Mouse (Mus musculus): ENCODE results near the gene Fbxo46. TPM values are rescaled to one million over a fixed set of nuclear protein-coding genes. Genes with fewer than 3 reads are reported as not detected.

Gene Fbxo46
- total and polyA plus RNA-seq, 2 experiments from 2014 or later: 11.9 to 22.8 TPM

DNA sequence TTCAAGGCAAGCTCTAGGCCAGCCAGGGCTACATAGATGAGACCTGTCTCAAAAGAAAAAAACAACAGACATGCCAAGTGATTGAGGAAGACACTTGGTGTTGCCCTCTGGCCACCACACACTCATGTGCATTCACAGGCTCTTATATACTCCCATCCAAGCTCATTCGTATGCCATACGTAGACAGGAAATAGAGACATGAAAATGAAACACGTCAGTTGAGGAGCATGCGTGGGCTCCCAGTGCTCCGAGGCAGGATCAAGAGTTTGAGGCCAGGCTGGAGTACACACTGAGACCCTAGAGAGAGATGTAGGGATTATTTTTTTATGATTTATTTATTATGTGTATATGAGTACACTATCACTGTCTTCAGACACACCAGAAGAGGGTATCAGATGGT, 9.7 kb downstream of the Fbxo46 start:
- H3K9ac ChIP-seq: no peak overlapping the region
- no peak for TF ChIP-seq CTCF (IDR thresholded peaks at IDR 0.05; ENCODE audit: low read depth)
- DNase-seq: no peak
- no peak overlapping the region for H3K4me2 ChIP-seq (ENCODE audit: low read depth)
- no peaks in the 10 kb centered on the region for H3K27me3 ChIP-seq (ENCODE audit: insufficient read depth, low read length)
- H3K36me3 ChIP-seq (ENCODE audit: insufficient read depth): peaks cover 4% of the 10 kb centered on the region
- H3K9me3 ChIP-seq (ENCODE audit: low read length): no peaks in the 10 kb centered on the region
- no peak for ATAC-seq
- H3K4me1 ChIP-seq (ENCODE audit: insufficient read depth): peaks cover 4% of the 10 kb centered on the region; the same call in 1 of the 2 replicates
- WGBS: 96% methylated on average over 5 of the region's 5 CpGs
- H3K4me3 ChIP-seq (ENCODE audit: low read depth, low read length): no peak overlapping the region
- H3K27ac ChIP-seq (ENCODE audit: low read depth, low read length): no peak overlapping the region

DNA sequence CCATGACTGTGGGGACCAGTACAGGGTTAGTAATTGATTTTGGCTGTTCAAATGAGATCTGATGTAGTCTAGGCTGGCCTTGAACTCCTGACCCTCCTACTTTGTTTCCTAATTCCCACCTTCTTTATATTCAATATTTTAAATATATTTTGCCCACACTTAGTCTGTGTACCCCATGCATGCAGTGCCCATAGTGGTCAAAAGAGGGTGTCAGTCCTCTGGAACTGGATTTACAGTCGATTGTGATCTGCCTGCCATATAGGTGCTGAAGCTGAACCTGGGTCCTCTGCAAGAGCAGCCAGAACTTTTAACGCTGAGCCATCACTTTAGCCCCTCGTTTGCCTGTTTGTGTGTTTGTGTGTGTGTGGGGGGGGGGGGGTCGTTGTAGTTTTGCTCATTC, 11.0 kb downstream of the Fbxo46 start:
- Histone ChIP-seq H3K36me3 (ENCODE audit: insufficient read depth) (peaks cover 10% of the 10 kb centered on the region), H3K27ac (ENCODE audit: low read depth, low read length) (peak overlapping the region; percentile 86), H3K27me3 (ENCODE audit: insufficient read depth, low read length) (no peaks in the 10 kb centered on the region), H3K4me1 (ENCODE audit: insufficient read depth) (peaks cover 4% of the 10 kb centered on the region; the same call in 1 of the 2 replicates), H3K9ac (peak overlapping the region; percentile 53), H3K9me3 (ENCODE audit: low read length) (no peaks in the 10 kb centered on the region), H3K4me3 (ENCODE audit: low read depth, low read length) (peak overlapping the region; percentile 41), H3K4me2 (ENCODE audit: low read depth) (peak overlapping the region; percentile 60)
- peak; percentile 42 for TF ChIP-seq CTCF (IDR thresholded peaks at IDR 0.05; ENCODE audit: low read depth)
- no peak for DNase-seq
- ATAC-seq: no peak
- WGBS: 28% methylated on average over 4 of the region's 4 CpGs

DNA sequence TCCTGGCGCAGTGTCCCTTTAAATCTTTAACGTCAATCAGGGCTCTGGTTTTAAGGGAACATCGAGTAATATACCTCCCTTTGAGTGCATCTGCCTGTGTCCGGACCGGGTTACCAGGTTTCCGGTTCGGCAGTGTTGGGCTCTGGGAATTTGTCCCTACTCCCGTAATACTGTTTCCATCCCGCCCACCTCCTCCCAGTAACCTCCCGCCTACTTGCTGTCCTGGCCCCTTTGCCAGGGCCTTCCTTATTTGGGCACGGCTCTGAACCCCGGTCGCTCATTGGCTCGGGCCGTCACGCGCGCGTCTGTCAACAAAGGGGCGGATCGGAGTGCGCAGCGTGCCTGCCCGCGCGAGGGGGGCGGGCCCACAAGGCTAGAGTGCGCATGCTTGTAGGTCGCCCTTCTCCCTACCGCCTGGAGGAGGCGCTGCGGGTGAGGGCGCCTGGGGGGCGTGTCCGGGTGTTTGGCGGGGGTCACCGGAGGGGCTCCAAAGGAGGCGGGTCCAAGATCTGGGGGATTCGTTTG, 11.7 kb downstream of the Fbxo46 start:
- H3K27ac ChIP-seq (ENCODE audit: low read depth, low read length): peak overlapping the region; percentile 86
- 2% methylated on average over 39 of the region's 39 CpGs for WGBS
- peak; percentile 88 for TF ChIP-seq CTCF (IDR thresholded peaks at IDR 0.05; ENCODE audit: low read depth)
- no peaks in the 10 kb centered on the region for H3K9me3 ChIP-seq (ENCODE audit: low read length)
- ATAC-seq (peak; percentile 98), DNase-seq (peak; percentile 99)
- peak overlapping the region; percentile 41 for H3K4me3 ChIP-seq (ENCODE audit: low read depth, low read length)
- peak overlapping the region; percentile 53 for H3K9ac ChIP-seq
- H3K27me3 ChIP-seq (ENCODE audit: insufficient read depth, low read length): no peaks in the 10 kb centered on the region
- peaks cover 17% of the 10 kb centered on the region for H3K36me3 ChIP-seq (ENCODE audit: insufficient read depth)
- H3K4me1 ChIP-seq (ENCODE audit: insufficient read depth): peaks cover 4% of the 10 kb centered on the region; the same call in 1 of the 2 replicates
- peak overlapping the region; percentile 60 for H3K4me2 ChIP-seq (ENCODE audit: low read depth)

DNA sequence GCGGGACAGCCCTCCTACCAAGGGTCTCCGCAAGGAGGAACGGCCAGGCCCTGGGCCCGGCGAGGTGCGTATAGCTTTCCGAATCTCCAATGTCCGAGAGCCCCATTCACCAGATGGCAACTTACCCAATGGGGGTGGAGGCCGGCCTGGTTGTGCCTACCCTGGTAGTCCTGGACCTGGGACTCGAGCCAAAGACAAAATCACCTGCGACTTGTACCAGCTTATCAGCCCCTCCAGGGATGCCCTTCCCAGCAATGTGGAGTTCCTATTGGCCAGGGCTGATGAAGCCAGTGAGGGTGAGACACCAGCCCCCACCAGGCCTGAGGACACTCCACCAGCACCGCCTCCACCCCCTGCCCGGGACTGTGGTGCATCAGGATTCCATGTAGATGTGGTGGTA, 16.5 kb downstream of the Fbxo46 start:
- Histone ChIP-seq H3K9ac (no peak overlapping the region), H3K9me3 (ENCODE audit: low read length) (no peaks in the 10 kb centered on the region), H3K4me3 (ENCODE audit: low read depth, low read length) (no peak overlapping the region), H3K27ac (ENCODE audit: low read depth, low read length) (no peak overlapping the region), H3K4me2 (ENCODE audit: low read depth) (no peak overlapping the region), H3K36me3 (ENCODE audit: insufficient read depth) (peaks cover 57% of the 10 kb centered on the region), H3K27me3 (ENCODE audit: insufficient read depth, low read length) (no peaks in the 10 kb centered on the region), H3K4me1 (ENCODE audit: insufficient read depth) (peaks cover 4% of the 10 kb centered on the region; the same call in 1 of the 2 replicates)
- WGBS: 95% methylated on average over 13 of the region's 13 CpGs
- no peak for TF ChIP-seq CTCF (IDR thresholded peaks at IDR 0.05; ENCODE audit: low read depth)
- ATAC-seq: no peak
- no peak for DNase-seq

DNA sequence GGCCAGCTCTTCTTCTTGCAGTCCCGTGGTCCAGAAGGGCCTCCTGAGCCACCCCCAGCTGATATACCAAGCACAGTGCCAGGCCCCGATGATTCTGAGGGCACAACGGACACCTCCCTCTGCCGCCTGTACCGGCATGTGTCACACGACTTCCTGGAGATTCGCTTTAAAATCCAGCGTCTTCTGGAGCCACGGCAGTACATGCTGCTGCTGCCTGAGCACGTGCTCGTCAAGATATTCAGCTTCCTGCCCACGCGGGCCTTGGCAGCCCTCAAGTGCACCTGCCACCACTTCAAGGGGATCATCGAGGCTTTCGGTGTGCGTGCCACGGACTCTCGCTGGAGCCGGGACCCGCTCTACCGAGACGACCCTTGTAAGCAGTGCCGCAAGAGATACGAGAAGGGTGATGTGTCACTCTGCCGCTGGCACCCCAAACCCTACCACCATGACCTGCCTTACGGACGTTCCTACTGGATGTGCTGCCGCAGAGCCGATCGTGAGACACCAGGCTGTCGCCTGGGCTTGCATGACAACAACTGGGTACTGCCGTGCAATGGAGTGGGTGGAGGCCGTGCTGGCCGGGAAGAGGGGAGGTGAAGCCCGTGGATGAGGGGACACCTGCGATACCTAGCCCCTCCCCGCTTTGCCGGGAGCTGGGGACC, 17.1 kb downstream of the Fbxo46 start:
- H3K27ac ChIP-seq (ENCODE audit: low read depth, low read length): no peak overlapping the region
- H3K9ac ChIP-seq: no peak overlapping the region
- ATAC-seq (no peak), DNase-seq (no peak)
- no peak for TF ChIP-seq CTCF (IDR thresholded peaks at IDR 0.05; ENCODE audit: low read depth)
- H3K9me3 ChIP-seq (ENCODE audit: low read length): no peaks in the 10 kb centered on the region
- no peaks in the 10 kb centered on the region for H3K27me3 ChIP-seq (ENCODE audit: insufficient read depth, low read length)
- peaks cover 58% of the 10 kb centered on the region for H3K36me3 ChIP-seq (ENCODE audit: insufficient read depth)
- 92% methylated on average over 38 of the region's 38 CpGs for WGBS
- H3K4me2 ChIP-seq (ENCODE audit: low read depth): no peak overlapping the region
- H3K4me3 ChIP-seq (ENCODE audit: low read depth, low read length): no peak overlapping the region
- H3K4me1 ChIP-seq (ENCODE audit: insufficient read depth): peaks cover 3% of the 10 kb centered on the region; the same call in 1 of the 2 replicates

DNA sequence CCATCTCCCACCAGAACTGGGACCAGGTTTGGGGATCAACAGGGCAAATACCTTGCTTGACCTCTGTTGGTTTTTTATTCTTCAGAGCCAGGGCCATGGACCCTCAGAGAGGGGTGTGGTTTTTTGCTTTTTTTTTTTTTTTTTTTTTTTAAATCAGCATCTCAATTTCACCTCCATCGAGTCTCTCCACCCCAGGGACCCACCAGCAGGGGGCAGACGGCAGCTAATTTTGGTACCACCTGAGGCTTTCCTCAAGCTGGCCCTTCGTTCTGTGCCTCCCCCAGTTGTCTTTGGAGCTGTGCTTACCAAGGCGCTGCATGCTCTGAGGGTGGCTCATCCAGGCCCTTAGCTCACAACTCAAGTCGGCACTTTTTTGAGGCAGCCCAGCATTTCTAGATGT, 17.7 kb downstream of the Fbxo46 start:
- Histone ChIP-seq H3K9me3 (ENCODE audit: low read length) (no peaks in the 10 kb centered on the region), H3K27ac (ENCODE audit: low read depth, low read length) (no peak overlapping the region), H3K9ac (no peak overlapping the region), H3K4me1 (ENCODE audit: insufficient read depth) (no peaks in the 10 kb centered on the region), H3K4me2 (ENCODE audit: low read depth) (no peak overlapping the region), H3K27me3 (ENCODE audit: insufficient read depth, low read length) (no peaks in the 10 kb centered on the region), H3K36me3 (ENCODE audit: insufficient read depth) (peaks cover 60% of the 10 kb centered on the region), H3K4me3 (ENCODE audit: low read depth, low read length) (no peak overlapping the region)
- peak; percentile 62 for DNase-seq
- peak; percentile 64 for TF ChIP-seq CTCF (IDR thresholded peaks at IDR 0.05; ENCODE audit: low read depth)
- 39% methylated on average over 5 of the region's 5 CpGs for WGBS
- peak; percentile 45; the same call in 1 of the 2 replicates for ATAC-seq

DNA sequence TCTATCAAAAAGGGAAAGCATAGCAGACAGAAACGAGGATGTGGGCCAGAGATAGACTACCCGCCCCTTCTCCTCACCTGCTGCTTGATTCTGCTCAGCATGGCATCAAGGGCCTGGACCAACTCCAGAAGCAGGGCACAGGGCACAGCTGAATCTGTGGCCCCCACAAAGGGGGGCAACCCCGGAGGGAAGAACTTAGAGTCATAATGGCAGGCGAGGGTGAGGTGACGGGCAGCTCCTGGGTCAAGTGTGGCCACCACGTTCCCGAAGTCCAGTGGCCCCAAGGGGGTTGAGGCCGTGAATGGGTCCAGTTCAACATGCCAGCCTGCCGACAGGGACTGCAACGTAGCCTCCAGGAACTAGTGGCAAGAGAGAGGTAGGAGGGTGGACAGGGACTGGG, 27.1 kb downstream of the Fbxo46 start:
- H3K36me3 ChIP-seq (ENCODE audit: insufficient read depth): peaks cover 24% of the 10 kb centered on the region
- no peaks in the 10 kb centered on the region for H3K27me3 ChIP-seq (ENCODE audit: insufficient read depth, low read length)
- H3K4me3 ChIP-seq (ENCODE audit: low read depth, low read length): no peak overlapping the region
- no peak overlapping the region for H3K27ac ChIP-seq (ENCODE audit: low read depth, low read length)
- no peaks in the 10 kb centered on the region for H3K9me3 ChIP-seq (ENCODE audit: low read length)
- TF ChIP-seq CTCF (IDR thresholded peaks at IDR 0.05; ENCODE audit: low read depth): no peak
- no peak for ATAC-seq
- no peak overlapping the region for H3K9ac ChIP-seq
- 92% methylated on average over 10 of the region's 10 CpGs for WGBS
- no peak overlapping the region for H3K4me2 ChIP-seq (ENCODE audit: low read depth)
- DNase-seq: no peak
- H3K4me1 ChIP-seq (ENCODE audit: insufficient read depth): peaks cover 20% of the 10 kb centered on the region

All from forebrain, postnatal 0 days (tissue).